Mouse (Mus musculus) embryonic facial prominence, embryonic 12.5 days (tissue): Measurements from ENCODE around the gene Mt4. TPM values are rescaled to one million over a fixed set of nuclear protein-coding genes. Genes with fewer than 3 reads are reported as not detected.
"Not testable (repeated sequence)": the region's sequence is repeated elsewhere in the genome, so short reads cannot be mapped to it uniquely, and the experiment has no call there.

Source experiments
- ATAC-seq: fragments of 200-750 bp; cut with Nextera tagmentation; 2 replicates; pipeline ENCODE4 v1.8.0; 2017; ENCODE audit not compliant: insufficient number of reproducible peaks, insufficient read depth, low FRiP score, low TSS enrichment
- H3K27ac ChIP-seq: fragments of 300-500 bp; sonication (generic); 2 replicates; pipeline ENCODE4 v1.5.1; 2016; ENCODE audit warnings: mild to moderate bottlenecking
- H3K27me3 ChIP-seq: fragments of 300-500 bp; sonication (generic); 2 replicates; pipeline ENCODE4 v1.6.1; 2016; ENCODE audit warnings: mild to moderate bottlenecking, moderate library complexity
- H3K36me3 ChIP-seq: fragments of 300-500 bp; sonication (generic); 2 replicates; pipeline ENCODE4 v1.6.1; 2016; ENCODE audit warnings: mild to moderate bottlenecking
- H3K4me1 ChIP-seq: fragments of 300-500 bp; sonication (generic); 2 replicates; pipeline ENCODE4 v1.6.1; 2016
- H3K4me2 ChIP-seq: fragments of 300-500 bp; sonication (generic); replicated peaks from 2 replicates; pipeline ENCODE4 v1.6.1; 2016; ENCODE audit warnings: mild to moderate bottlenecking, moderate library complexity
- H3K4me3 ChIP-seq: fragments of 300-500 bp; sonication (generic); 2 replicates; pipeline ENCODE4 v1.5.1; 2016; ENCODE audit warnings: mild to moderate bottlenecking
- H3K9ac ChIP-seq: fragments of 300-500 bp; sonication (generic); 2 replicates; pipeline ENCODE4 v1.6.1; 2016; ENCODE audit warnings: mild to moderate bottlenecking, moderate library complexity
- H3K9me3 ChIP-seq: fragments of 300-500 bp; sonication (generic); 2 replicates; pipeline ENCODE4 v1.6.1; 2016; ENCODE audit warnings: mild to moderate bottlenecking, moderate library complexity
- WGBS: fragments of 180-500 bp; shearing (Covaris S2); methylation state at CpG from one replicate; pipeline ENCODE4 v1.1.7; 2016; 5-methylcytosine and 5-hydroxymethylcytosine counted together
- polyA plus RNA-seq: library from polyadenylated mRNA; unstranded; fragments of >200 nt; fragmentation: Nextera tagmentation; extraction: Ambion mirVana; gene quantifications from 2 replicates; pipeline ENCODE4 v1.2.1, GENCODE M21; 2016

Gene Mt4
- polyA plus RNA-seq, 1 experiment from 2014 or later: not detected

DNA sequence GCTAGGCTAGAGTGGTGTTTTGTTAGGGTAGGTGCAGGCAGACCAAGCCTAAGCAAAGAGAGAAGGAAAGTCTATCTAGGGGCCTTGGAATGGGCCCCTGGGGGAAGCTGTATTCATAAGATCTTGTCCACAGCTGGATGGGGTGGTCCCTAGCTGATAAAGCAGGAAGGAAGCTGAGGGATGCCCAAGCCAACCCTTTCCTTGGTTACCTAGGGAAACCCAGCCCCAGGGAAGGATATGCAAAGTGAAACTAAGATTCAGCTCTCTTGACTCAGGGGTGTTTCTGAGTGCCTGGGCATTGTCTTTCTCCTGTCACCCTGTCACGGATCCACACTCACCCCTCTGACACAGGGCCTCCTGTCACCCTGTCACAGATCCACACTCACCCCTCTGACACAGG, 23.6 kb upstream of the Mt4 start:
- Histone ChIP-seq H3K4me3 (no peak overlapping the region), H3K27ac (no peak overlapping the region), H3K27me3 (no peaks in the 10 kb centered on the region), H3K4me1 (no peaks in the 10 kb centered on the region), H3K9me3 (no peaks in the 10 kb centered on the region), H3K4me2 (no peak overlapping the region), H3K36me3 (no peaks in the 10 kb centered on the region), H3K9ac (no peak overlapping the region)
- ATAC-seq: no peak
- WGBS: 52% methylated on average over 1 of the region's 1 CpGs

DNA sequence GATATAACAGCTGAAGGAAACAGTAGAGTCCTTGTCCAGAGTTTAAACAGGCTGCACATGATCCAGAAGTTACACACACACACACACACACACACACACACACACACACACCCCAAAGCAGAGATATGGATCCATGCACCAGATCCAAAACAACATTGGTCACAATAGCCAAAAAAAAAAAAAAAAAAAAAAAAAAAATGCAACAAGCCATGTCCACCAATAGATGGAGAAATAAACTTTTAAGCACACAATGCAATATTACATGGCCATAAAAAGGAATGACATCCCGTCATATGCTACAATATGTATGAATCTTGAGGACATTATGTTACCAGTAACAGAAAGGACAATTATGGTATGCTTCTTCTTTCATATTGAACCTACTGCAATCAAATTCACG, 23.0 kb upstream of the Mt4 start:
- Histone ChIP-seq H3K4me1 (peaks cover 5% of the 10 kb centered on the region; the same call in 1 of the 2 replicates), H3K9ac (no peak overlapping the region), H3K36me3 (no peaks in the 10 kb centered on the region), H3K27ac (no peak overlapping the region), H3K4me2 (no peak overlapping the region), H3K27me3 (no peaks in the 10 kb centered on the region), H3K4me3 (no peak overlapping the region), H3K9me3 (no peaks in the 10 kb centered on the region)
- no peak for ATAC-seq
- WGBS: 82% methylated on average over 2 of the region's 2 CpGs

DNA sequence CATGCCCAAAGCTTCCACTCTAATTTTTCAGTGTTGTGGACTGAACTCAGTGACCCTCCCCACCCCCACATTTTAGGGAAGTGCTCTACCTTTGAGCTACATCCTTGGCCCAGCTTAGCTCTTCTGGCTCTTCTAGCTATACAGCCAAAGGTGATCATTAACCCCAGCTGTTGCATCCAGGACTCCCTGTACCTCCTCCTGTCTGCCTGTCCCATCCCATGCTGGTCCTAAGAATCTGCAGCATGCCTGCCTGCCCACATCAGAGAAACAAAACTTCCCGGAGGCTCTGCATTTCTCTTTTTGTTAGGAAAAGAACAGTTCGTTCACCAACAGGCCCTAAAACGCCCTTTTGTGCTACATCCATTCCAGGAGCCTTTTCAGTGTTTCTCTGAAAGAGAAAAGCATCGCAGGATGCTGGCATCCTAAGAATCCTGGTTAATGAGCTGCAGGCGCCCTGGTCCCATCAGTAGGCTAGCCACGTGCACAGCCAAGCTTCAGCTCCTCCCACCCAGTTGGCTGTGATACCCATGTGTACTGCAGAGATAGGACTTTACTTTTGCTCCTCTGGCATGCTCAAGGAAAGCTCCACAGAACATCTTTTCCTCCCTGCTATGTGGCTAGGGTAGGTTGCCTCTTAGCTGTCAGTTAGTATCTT, 18.1 kb upstream of the Mt4 start:
- Histone ChIP-seq H3K9me3 (no peaks in the 10 kb centered on the region), H3K27me3 (no peaks in the 10 kb centered on the region), H3K27ac (peak overlapping the region; percentile 81), H3K4me1 (peaks cover 8% of the 10 kb centered on the region; the same call in 1 of the 2 replicates), H3K4me3 (no peak overlapping the region), H3K4me2 (no peak overlapping the region), H3K36me3 (no peaks in the 10 kb centered on the region), H3K9ac (no peak overlapping the region)
- no peak for ATAC-seq
- WGBS: 5% methylated on average over 6 of the region's 6 CpGs

DNA sequence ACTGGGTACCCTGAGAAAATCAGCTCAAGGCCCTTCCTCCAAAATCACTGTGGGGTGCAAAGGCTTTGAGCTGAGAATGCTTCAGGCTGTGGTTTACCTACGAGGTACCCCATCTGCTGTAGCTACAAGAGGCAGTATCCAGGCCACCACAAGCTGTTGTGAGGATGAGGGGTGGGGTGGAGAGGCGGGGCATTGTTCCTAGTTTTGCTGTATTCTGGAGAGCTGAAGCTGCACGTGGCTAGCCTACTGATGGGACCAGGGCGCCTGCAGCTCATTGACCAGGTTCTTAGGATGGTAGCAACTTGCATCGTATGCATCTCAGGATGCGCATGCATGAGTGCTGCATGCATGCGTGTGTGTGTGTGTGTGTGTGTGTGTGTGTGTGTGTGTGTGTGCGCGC, 15.4 kb upstream of the Mt4 start:
- no peak overlapping the region for H3K9ac ChIP-seq
- ATAC-seq: no peak
- H3K27me3 ChIP-seq: 0 out of 2 replicates have a peak, but pooled peaks cover 3% of the 10 kb centered on the region
- H3K9me3 ChIP-seq: no peaks in the 10 kb centered on the region
- no peak overlapping the region for H3K4me3 ChIP-seq
- H3K4me2 ChIP-seq: no peak overlapping the region
- peaks cover 8% of the 10 kb centered on the region; the same call in 1 of the 2 replicates for H3K4me1 ChIP-seq
- no peak overlapping the region for H3K27ac ChIP-seq
- no peaks in the 10 kb centered on the region for H3K36me3 ChIP-seq
- 78% methylated on average over 9 of the region's 9 CpGs for WGBS

DNA sequence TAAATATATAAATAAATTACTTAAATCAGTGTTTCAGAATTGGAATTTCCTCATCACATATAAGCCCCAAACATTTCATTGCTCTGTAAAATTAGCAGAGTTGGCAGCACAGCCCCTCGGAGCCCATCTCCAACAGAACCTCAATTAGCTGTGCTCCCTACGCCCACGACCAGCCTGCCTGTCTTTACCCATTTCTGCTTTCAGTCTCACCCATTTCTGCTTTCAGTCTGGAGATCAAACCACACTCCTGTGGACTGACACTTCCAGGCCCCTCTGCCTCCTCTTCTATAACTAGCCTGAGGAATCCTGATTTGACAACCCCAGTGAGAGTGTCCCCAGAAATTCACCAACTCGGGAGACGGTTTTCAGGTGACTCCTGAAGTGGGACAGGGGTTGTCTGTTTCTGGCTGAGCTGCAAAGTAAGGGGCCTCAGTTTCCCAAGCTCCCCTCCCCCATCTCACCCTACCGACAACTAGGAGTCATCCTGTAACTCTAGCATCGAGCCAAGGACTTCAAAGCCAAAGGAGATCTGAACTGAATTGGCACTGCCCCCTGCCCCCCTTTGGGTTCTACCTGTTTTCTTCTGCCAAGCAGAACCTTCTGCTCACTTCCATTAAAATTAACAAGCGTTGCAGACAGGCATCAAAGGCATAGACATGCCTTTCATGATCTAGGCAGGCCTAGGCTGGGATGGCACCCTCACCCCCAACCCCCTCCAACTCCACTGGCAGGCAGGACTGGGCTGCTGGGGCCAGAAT, 14.1 kb upstream of the Mt4 start:
- H3K4me3 ChIP-seq: no peak overlapping the region
- peaks cover 8% of the 10 kb centered on the region; the same call in 1 of the 2 replicates for H3K4me1 ChIP-seq
- WGBS: 43% methylated on average over 8 of the region's 8 CpGs
- no peaks in the 10 kb centered on the region for H3K36me3 ChIP-seq
- H3K9me3 ChIP-seq: no peaks in the 10 kb centered on the region
- ATAC-seq: no peak
- no peak overlapping the region for H3K9ac ChIP-seq
- no peak overlapping the region for H3K27ac ChIP-seq
- H3K4me2 ChIP-seq: no peak overlapping the region
- 0 out of 2 replicates have a peak, but pooled peaks cover 9% of the 10 kb centered on the region for H3K27me3 ChIP-seq

DNA sequence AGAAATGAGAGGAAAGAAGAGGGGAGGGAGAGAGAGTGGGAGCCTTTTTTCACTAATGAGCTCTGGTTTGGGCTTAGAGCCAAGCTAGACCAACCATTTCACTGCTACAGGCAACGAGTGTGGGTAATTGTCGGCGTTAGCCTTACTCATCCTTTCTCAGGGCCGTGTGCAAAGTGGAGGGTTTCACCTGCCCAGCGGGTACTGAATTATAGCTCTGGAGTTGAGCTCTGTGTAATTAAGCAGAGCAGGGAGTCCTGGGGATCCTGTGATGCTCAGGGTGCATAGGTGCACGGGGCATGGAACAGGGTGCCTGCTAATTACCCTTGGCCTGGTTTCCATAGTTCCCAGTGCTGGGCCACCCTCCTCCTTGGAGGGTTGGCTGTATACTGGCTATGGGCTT, 9.3 kb upstream of the Mt4 start:
- Histone ChIP-seq H3K4me2 (no peak overlapping the region), H3K27me3 (0 out of 2 replicates have a peak, but pooled peaks cover 9% of the 10 kb centered on the region), H3K9me3 (no peaks in the 10 kb centered on the region), H3K27ac (no peak overlapping the region), H3K9ac (no peak overlapping the region), H3K4me3 (no peak overlapping the region), H3K4me1 (no peaks in the 10 kb centered on the region), H3K36me3 (no peaks in the 10 kb centered on the region)
- no peak for ATAC-seq
- WGBS: 81% methylated on average over 6 of the region's 6 CpGs

DNA sequence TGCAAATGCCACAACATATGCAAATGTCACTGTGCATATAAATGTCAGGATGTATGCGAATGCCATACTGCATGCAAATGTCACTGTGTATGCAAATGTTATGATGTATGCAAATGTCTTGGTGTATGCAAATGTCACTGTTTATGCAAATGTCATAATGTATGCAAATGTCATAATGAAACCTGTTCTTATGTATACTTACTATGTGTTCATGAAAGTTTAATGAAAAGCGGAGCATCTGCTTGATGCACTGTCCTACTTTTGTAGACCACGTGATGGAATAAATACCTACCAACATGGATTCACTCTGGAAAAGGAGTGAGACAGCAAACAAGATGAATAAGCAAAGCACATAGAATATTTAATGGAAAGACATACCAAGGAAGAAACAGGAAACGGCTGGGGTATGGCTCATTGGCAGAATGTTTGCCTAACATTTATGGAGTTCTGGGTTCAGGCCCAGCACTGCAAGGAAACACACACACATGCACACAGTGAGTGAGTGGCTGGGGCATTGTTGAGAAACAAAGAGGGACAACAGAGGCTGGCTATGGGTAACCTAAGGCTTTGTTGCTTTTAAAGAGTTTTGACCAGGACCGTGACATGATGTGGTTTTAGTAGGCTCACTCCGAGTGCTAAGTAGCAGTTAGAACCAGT, 7.7 kb upstream of the Mt4 start:
- ATAC-seq: no peak
- H3K9ac ChIP-seq: no peak overlapping the region
- 86% methylated on average over 6 of the region's 6 CpGs for WGBS
- no peaks in the 10 kb centered on the region for H3K36me3 ChIP-seq
- H3K9me3 ChIP-seq: no peaks in the 10 kb centered on the region
- H3K27me3 ChIP-seq: 0 out of 2 replicates have a peak, but pooled peaks cover 9% of the 10 kb centered on the region
- no peak overlapping the region for H3K4me3 ChIP-seq
- H3K27ac ChIP-seq: no peak overlapping the region
- H3K4me1 ChIP-seq: no peaks in the 10 kb centered on the region
- H3K4me2 ChIP-seq: no peak overlapping the region

DNA sequence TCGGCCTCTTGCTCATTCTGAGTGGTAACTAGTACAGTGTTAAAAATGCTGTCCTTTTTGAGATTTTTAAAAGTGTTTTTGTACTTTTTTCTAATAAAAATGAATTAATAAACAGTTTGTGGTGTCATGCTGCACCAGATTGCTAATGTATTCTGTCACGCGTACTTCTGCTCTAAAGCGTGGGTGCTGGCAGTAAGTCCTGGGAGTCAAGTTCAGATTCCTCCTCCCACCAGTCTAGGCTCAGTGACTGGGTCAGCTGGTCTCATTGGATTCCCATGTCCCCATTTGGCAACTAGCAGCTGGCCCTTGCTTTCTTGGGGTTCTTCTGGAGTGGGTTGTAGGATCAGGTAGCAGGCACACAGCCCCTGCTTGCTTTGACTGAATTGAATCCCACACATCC, 6.9 kb upstream of the Mt4 start:
- 92% methylated on average over 4 of the region's 4 CpGs for WGBS
- no peak for ATAC-seq
- Histone ChIP-seq H3K4me3 (no peak overlapping the region), H3K4me2 (no peak overlapping the region), H3K27ac (no peak overlapping the region), H3K4me1 (no peaks in the 10 kb centered on the region), H3K9me3 (no peaks in the 10 kb centered on the region), H3K9ac (no peak overlapping the region), H3K27me3 (0 out of 2 replicates have a peak, but pooled peaks cover 5% of the 10 kb centered on the region), H3K36me3 (no peaks in the 10 kb centered on the region)

DNA sequence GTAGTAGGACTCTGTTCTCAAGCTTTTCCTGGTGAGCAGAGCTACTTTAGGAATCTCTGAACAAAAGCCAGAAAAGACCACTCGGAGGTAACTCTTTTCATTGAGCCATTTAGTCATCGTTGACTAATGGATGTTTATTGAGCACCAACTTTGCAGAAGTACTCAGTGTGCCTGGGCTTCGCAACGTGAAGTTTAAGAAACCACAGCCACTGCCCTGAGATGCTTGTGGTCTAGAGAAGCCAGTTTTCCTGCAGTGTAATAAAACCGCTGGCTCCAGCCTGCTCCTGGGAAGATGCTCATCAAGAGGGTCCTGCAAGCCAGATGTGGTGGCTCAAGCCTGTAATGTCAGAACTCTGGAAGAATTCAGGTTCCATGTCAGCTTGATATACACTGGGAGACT, 4.9 kb upstream of the Mt4 start:
- no peak for ATAC-seq
- Histone ChIP-seq H3K36me3 (no peaks in the 10 kb centered on the region), H3K4me3 (no peak overlapping the region), H3K27me3 (0 out of 2 replicates have a peak, but pooled peaks cover 3% of the 10 kb centered on the region), H3K9me3 (no peaks in the 10 kb centered on the region), H3K27ac (no peak overlapping the region), H3K4me1 (no peaks in the 10 kb centered on the region), H3K9ac (no peak overlapping the region), H3K4me2 (no peak overlapping the region)
- 84% methylated on average over 5 of the region's 5 CpGs for WGBS

DNA sequence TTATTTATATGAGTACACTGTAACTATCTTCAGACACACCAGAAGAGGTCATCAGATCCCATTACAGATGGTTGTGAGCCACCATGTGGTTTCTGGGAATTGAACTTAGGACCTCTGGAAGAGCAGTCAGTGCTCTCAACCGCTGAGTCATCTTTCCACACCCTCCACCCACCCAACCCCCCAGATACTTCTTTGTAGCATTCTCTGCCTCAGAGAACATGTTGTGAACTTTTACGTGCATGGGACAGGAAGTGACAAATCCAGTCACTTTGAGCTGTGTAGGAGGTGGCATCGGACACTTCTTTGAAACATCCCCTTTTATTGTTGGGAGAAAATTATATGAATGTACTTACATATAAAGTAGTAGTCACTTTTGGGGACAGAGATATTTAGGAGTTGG, 2.4 kb upstream of the Mt4 start:
- H3K4me3 ChIP-seq, H3K36me3 ChIP-seq, H3K4me1 ChIP-seq, H3K27me3 ChIP-seq, H3K4me2 ChIP-seq, H3K27ac ChIP-seq, H3K9me3 ChIP-seq, H3K9ac ChIP-seq, ATAC-seq: not testable (repeated sequence)
- 59% methylated on average over 3 of the region's 3 CpGs for WGBS

DNA sequence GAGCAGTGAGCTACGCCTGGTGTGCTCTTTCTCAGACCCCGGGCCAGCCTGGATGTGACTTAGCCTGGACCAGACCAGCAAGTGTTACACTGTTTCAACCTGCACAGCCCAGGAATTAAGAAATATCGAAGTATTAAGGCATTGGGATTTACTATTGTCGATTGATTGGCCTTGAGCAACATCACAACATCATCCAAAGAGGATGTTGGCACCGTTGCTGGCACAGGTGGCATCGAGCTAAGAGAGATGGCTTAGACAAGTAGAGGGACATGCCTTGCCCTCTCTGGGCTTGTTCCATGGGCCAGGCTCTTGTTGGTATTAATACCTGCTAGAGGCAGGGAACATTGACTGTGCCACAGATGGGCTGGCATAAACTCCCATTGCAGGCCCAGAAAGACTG, 1.4 kb upstream of the Mt4 start:
- no peaks in the 10 kb centered on the region for H3K4me1 ChIP-seq
- no peak for ATAC-seq
- H3K27ac ChIP-seq: no peak overlapping the region
- no peaks in the 10 kb centered on the region for H3K36me3 ChIP-seq
- no peaks in the 10 kb centered on the region for H3K27me3 ChIP-seq
- no peak overlapping the region for H3K4me3 ChIP-seq
- H3K9ac ChIP-seq: no peak overlapping the region
- H3K9me3 ChIP-seq: no peaks in the 10 kb centered on the region
- WGBS: 83% methylated on average over 6 of the region's 6 CpGs
- H3K4me2 ChIP-seq: no peak overlapping the region

DNA sequence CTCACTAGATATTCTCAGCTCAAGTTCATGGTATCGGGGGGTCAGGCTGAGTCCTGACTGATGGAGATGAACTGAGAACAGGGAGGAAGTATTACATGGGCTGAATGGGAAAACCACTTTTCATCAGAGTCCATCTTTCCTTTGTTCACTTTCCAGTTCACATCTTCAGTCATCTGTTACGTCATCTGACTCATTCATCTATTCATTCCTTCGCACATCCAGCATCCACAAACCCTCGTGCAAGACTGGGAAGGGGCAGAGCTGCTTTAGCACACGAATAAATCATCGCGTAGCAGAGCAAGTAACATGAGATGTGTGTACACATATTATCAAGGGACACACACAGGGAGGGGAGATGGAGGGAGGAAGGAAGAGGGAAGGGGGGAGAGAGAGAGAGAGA, 805 bp upstream of the Mt4 start:
- H3K36me3 ChIP-seq: no peaks in the 10 kb centered on the region
- no peak overlapping the region for H3K9ac ChIP-seq
- no peak overlapping the region for H3K27ac ChIP-seq
- 66% methylated on average over 7 of the region's 7 CpGs for WGBS
- H3K4me2 ChIP-seq: no peak overlapping the region
- no peak overlapping the region for H3K4me3 ChIP-seq
- no peak for ATAC-seq
- no peaks in the 10 kb centered on the region for H3K27me3 ChIP-seq
- H3K4me1 ChIP-seq: no peaks in the 10 kb centered on the region
- H3K9me3 ChIP-seq: no peaks in the 10 kb centered on the region
